Mouse (Mus musculus) embryonic fibroblast, embryonic 13.5 days (primary cell): Measurements from ENCODE around the gene Tln1.

Source experiments
- CTCF ChIP-seq: IDR thresholded peaks from 2 replicates; pipeline ENCODE4 v1.5.1; 2011; ENCODE audit warnings: mild to moderate bottlenecking, control low read depth, low read length, moderate library complexity, borderline replicate concordance; ENCODE audit not compliant: insufficient read depth
- POLR2A ChIP-seq: IDR thresholded peaks from 2 replicates; pipeline ENCODE4 v1.6.1; 2011; ENCODE audit warnings: low read depth, mild to moderate bottlenecking, control low read depth, low read length, moderate library complexity

DNA sequence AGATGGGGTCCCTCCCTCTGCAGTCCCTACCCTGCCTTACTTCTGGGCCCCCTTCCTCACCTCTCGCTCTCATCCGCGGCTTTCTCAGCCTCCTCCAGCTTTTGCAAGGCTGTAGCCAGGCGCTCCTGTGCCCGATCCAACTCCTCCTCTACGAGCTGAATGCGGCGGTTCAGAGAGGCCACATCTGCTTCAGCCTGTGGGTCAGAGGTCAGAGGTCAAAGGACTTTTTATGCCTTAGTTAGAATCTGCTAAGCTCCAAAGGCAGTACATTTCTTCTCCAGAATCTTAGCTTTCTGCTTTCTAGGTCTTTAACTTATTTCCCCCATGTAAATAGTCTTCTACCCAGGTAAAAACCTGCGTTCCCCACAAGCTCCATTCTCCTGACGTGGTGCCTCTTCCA, 42.9 kb downstream of the Tln1 start:
- TF ChIP-seq CTCF (no peak), POLR2A (no peak; the same call in 1 of the 2 replicates)
